Mouse (Mus musculus) adrenal gland, adult 8-10 months (tissue): ENCODE data around the gene Olfr531. TPM values are rescaled to one million over a fixed set of nuclear protein-coding genes. Genes with fewer than 3 reads are reported as not detected.

Experiments used
- DNase-seq: peaks from one replicate; pipeline ENCODE4 v3.0.0; 2022
- total RNA-seq, 4 experiments: library from RNA; stranded (reverse); gene quantifications; 2 replicates each; pipeline ENCODE4 v1.2.4; 2022

The Olfr531 gene
- total RNA-seq: not detected

DNA sequence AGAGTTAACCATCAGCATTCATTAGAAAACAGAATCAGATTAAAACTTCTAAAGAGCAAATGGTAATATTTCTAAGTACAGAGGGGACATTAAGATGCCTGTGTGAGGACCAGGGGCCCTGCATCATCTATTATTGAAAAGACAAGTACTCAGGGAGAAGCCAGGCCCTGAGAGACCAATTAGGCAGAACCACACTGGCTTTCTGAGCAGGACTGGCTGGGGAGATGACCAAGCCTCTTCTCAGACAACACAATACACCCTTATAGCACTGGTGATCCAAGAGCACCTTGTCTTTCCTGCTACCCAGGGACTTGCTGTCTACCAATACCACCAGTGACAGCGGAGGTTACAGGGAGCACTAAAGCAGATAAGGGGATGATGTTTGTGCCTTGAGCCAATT lies at the start of gene Olfr531:
Olfr531 (minus strand) TSS at position 101 of the 400 bp plus-strand sequence.
- no peak for DNase-seq

DNA sequence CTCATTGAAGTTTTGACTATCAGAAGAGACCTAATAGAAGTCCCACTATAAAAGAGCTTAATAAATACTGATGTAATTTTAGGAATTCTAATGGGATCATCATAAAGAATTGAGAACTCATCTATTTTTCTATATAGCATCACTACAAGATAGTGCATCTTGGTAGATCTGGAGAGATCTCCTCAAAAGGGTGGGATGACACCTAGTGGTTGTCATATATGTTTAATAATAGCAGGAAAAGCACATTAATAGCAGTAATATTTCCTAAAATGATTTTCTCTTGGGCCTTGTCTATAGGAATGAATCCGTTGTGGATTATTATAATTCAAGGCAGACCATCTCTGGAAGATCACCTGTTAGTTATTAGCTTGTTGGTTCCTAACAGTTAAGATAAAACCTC lies 40.4 kb upstream of the Olfr531 start:
- no peak for DNase-seq

DNA sequence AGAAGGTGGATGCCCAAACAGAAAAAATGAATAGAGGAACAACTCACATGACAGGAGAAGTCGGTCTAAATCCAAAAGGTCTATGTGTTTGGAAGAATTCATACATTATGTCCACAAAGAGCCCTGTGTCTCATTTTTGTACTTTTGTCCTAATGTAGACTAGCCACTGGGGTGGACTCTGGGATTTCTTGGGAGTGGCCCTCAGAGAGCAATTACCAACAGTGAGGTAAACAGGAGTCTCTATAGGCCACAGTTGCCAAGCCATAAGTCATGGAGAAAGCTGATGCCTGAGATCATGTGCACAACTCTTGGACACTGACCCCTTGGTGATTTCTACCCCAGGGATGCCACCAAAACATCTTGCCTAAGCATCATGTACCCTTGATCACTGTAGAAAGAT lies 18.8 kb upstream of the Olfr531 start, which contains the start of gene Olfr532:
Olfr532 (minus strand) TSS at position 101 of the 400 bp plus-strand sequence.
- DNase-seq: no peak

GRCm38 (mm10) chr7:140376911-140377310 lies 25.8 kb downstream of the Olfr531 start:
- no peak for DNase-seq

GRCm38 (mm10) chr7:140376231-140376630 lies 26.5 kb downstream of the Olfr531 start, which contains the start of gene Olfr530:
TSS of gene Olfr530 (minus strand) at chr7:140376331.
- no peak for DNase-seq

DNA sequence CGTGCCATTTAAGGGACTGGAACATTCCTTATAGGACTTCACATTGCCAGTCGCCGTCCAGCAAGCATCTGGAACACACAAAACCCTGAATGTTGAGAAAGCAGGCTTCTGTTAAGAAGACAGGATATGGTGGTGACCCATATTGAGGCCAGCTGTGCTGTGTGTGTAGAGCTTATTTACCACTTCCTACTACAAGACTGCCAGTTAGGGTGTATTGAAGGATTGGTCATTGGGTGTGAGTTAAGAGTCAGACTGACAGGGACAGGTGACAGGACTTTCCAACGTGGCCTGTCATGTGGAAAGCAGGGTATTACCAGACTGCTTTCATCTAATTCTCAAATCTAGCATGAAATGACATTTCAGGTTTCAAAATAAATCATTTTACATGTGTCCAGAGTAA lies 28.4 kb downstream of the Olfr531 start:
- DNase-seq: no peak

GRCm38 (mm10) chr7:140361571-140361970 lies 41.1 kb downstream of the Olfr531 start, which contains the start of gene Olfr60:
TSS of gene Olfr60 (minus strand) at chr7:140361671.
- DNase-seq: no peak

Other genes starting within 250 kb of the Olfr531 start
- gene Sprn, start 248.0 kb downstream of the Olfr531 start, total RNA-seq: 1 to 10 TPM; 1.0 to 1.4 (median 1.2) TPM
- not detected for gene Olfr522, start 238.2 kb downstream of the Olfr531 start, total RNA-seq
- gene Olfr523, start 229.7 kb downstream of the Olfr531 start, total RNA-seq: not detected
- gene Olfr524, start 197.0 kb downstream of the Olfr531 start, total RNA-seq: not detected
- not detected for gene Cd163l1, start 184.7 kb downstream of the Olfr531 start, total RNA-seq
- gene 5830411N06Rik, start 155.6 kb downstream of the Olfr531 start, total RNA-seq: under 1 TPM in 1 of 4 experiments, not detected in 3; 0.12 TPM
- not detected for gene Olfr525, start 82.1 kb downstream of the Olfr531 start, total RNA-seq
- gene Olfr527, start 68.9 kb downstream of the Olfr531 start, total RNA-seq: not detected
- gene Olfr60, start 41.2 kb downstream of the Olfr531 start, total RNA-seq: not detected
- not detected for gene Olfr530, start 26.6 kb downstream of the Olfr531 start, total RNA-seq
- not detected for gene Olfr532, start 18.7 kb upstream of the Olfr531 start, total RNA-seq
- gene Olfr533, start 60.5 kb upstream of the Olfr531 start, total RNA-seq: not detected
- gene Olfr535, start 81.3 kb upstream of the Olfr531 start, total RNA-seq: not detected
- not detected for gene Olfr536, start 104.5 kb upstream of the Olfr531 start, total RNA-seq
- gene Olfr538, start 165.0 kb upstream of the Olfr531 start, total RNA-seq: not detected
- under 1 TPM in 1 of 4 experiments, not detected in 3; 0.03 TPM for gene Olfr46, start 198.4 kb upstream of the Olfr531 start, total RNA-seq
- not detected for gene Olfr61, start 226.1 kb upstream of the Olfr531 start, total RNA-seq
- not detected for gene Olfr53, start 243.5 kb upstream of the Olfr531 start, total RNA-seq